Mouse (Mus musculus) MEL-GATA-1-ER (cell line): Measurements from ENCODE around the gene Hpse2.

Source experiments
- DNase-seq: peaks from one replicate; pipeline ENCODE4 v3.0.0-alpha.2; 2012; ENCODE audit warnings: low read depth; ENCODE audit errors: extremely low read depth

Gene Hpse2

DNA sequence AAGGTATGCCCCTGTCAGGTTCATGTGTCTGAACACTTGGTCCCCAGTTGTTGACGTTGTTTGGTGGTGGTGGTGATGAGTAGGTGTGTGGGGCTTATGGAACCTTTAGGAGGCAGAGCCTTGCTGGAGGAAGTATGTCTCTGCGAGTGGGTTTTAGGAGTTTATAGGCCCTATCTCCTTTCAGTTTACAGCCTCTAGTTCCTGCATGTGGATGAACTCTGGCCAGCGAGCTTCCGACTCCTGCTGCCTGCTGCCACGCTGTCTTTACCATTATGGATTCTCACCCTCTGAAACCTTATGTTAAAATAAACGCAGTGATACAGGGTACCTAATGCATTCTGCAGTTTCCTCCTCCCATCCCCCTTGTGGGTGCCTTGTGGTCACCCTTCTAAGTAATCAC, 648.4 kb downstream of the Hpse2 start:
- peak; percentile 84 for DNase-seq

DNA sequence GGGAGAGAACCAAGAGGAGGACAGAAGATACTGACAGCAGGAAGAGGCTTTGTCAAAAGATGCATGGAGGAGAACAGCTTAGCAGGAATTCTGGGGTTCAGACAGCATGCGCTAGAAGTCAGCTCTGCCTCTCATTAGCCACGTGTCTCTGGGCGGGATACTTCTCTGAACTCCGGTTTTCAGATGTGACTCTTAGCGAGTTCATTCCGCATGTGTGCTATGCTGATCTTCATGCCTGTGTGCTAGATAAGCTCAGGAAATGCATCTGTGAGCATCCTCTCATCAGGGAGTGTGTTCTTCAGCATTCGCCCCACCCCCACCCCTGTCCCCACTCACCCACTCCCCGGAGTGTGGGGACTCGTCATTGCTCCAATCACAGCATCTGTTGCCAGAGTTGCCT, 650.4 kb downstream of the Hpse2 start:
- no peak for DNase-seq
